Mouse (Mus musculus): ENCODE data around the gene Tmem185b. TPM values are rescaled to one million over a fixed set of nuclear protein-coding genes. Genes with fewer than 3 reads are reported as not detected.

Gene Tmem185b
- polyA plus RNA-seq, 1 experiment from 2014 or later: 21.2 TPM

- Histone ChIP-seq H3K36me3 (replicated peaks) (peaks cover 87% of the 10 kb centered on the region), H3K27me3 (ENCODE audit: poor library complexity, severe bottlenecking) (no peaks in the 10 kb centered on the region), H3K27ac (no peak overlapping the region), H3K9me3 (no peaks in the 10 kb centered on the region), H3K4me3 (no peak overlapping the region), H3K4me1 (no peaks in the 10 kb centered on the region)
- 89% methylated on average over 3 of the region's 3 CpGs for WGBS
- DNase-seq (ENCODE audit: extremely low spot score, low spot score): no peak
These were observed 20.5 kb downstream of the Tmem185b start for GRCm38 (mm10) chr1:119546490-119546889.

GRCm38 (mm10) chr1:119548668-119549326 lies 22.8 kb downstream of the Tmem185b start:
- 73% methylated on average over 7 of the region's 7 CpGs for WGBS
- Histone ChIP-seq H3K9me3 (no peaks in the 10 kb centered on the region), H3K4me1 (no peaks in the 10 kb centered on the region), H3K27ac (no peak overlapping the region), H3K27me3 (ENCODE audit: poor library complexity, severe bottlenecking) (no peaks in the 10 kb centered on the region), H3K36me3 (replicated peaks) (peaks cover 88% of the 10 kb centered on the region), H3K4me3 (no peak overlapping the region)
- peak; percentile 52 for DNase-seq (ENCODE audit: extremely low spot score, low spot score)

- WGBS: 92% methylated on average over 7 of the region's 7 CpGs
- Histone ChIP-seq H3K36me3 (replicated peaks) (peaks cover 88% of the 10 kb centered on the region), H3K4me3 (no peak overlapping the region), H3K9me3 (no peaks in the 10 kb centered on the region), H3K27ac (no peak overlapping the region), H3K4me1 (no peaks in the 10 kb centered on the region), H3K27me3 (ENCODE audit: poor library complexity, severe bottlenecking) (no peaks in the 10 kb centered on the region)
- DNase-seq (ENCODE audit: extremely low spot score, low spot score): no peak
These were observed 23.3 kb downstream of the Tmem185b start for GRCm38 (mm10) chr1:119549327-119549689.

GRCm38 (mm10) chr1:119550064-119550463 lies 24.1 kb downstream of the Tmem185b start:
- H3K9me3 ChIP-seq: no peaks in the 10 kb centered on the region
- H3K4me3 ChIP-seq: no peak overlapping the region
- H3K27ac ChIP-seq: no peak overlapping the region
- no peak for DNase-seq (ENCODE audit: extremely low spot score, low spot score)
- H3K27me3 ChIP-seq (ENCODE audit: poor library complexity, severe bottlenecking): no peaks in the 10 kb centered on the region
- WGBS: 90% methylated on average over 2 of the region's 2 CpGs
- no peaks in the 10 kb centered on the region for H3K4me1 ChIP-seq
- peaks cover 90% of the 10 kb centered on the region for H3K36me3 ChIP-seq (replicated peaks)

GRCm38 (mm10) chr1:119551651-119552050 lies 25.7 kb downstream of the Tmem185b start:
- Histone ChIP-seq H3K9me3 (no peaks in the 10 kb centered on the region), H3K36me3 (replicated peaks) (peaks cover 87% of the 10 kb centered on the region), H3K27me3 (ENCODE audit: poor library complexity, severe bottlenecking) (no peaks in the 10 kb centered on the region), H3K4me1 (no peaks in the 10 kb centered on the region), H3K27ac (no peak overlapping the region), H3K4me3 (no peak overlapping the region)
- WGBS: 91% methylated on average over 1 of the region's 1 CpGs
- DNase-seq (ENCODE audit: extremely low spot score, low spot score): no peak

GRCm38 (mm10) chr1:119555651-119556050 lies 29.7 kb downstream of the Tmem185b start:
- no peak for DNase-seq (ENCODE audit: extremely low spot score, low spot score)
- no peaks in the 10 kb centered on the region for H3K4me1 ChIP-seq
- H3K9me3 ChIP-seq: peaks cover under 1% of the 10 kb centered on the region; the same call in 1 of the 2 replicates
- H3K4me3 ChIP-seq: no peak overlapping the region
- H3K36me3 ChIP-seq (replicated peaks): peaks cover 83% of the 10 kb centered on the region
- H3K27me3 ChIP-seq (ENCODE audit: poor library complexity, severe bottlenecking): no peaks in the 10 kb centered on the region
- 93% methylated on average over 5 of the region's 5 CpGs for WGBS
- H3K27ac ChIP-seq: no peak overlapping the region

GRCm38 (mm10) chr1:119557641-119558395 lies 31.9 kb downstream of the Tmem185b start:
- no peak overlapping the region for H3K4me3 ChIP-seq
- H3K27me3 ChIP-seq (ENCODE audit: poor library complexity, severe bottlenecking): no peaks in the 10 kb centered on the region
- no peaks in the 10 kb centered on the region for H3K4me1 ChIP-seq
- H3K27ac ChIP-seq: no peak overlapping the region
- 93% methylated on average over 4 of the region's 4 CpGs for WGBS
- peaks cover 5% of the 10 kb centered on the region; the same call in 1 of the 2 replicates for H3K9me3 ChIP-seq
- peaks cover 87% of the 10 kb centered on the region for H3K36me3 ChIP-seq (replicated peaks)
- DNase-seq (ENCODE audit: extremely low spot score, low spot score): no peak

GRCm38 (mm10) chr1:119565531-119565930 lies 39.6 kb downstream of the Tmem185b start:
- Histone ChIP-seq H3K27me3 (ENCODE audit: poor library complexity, severe bottlenecking) (no peaks in the 10 kb centered on the region), H3K4me1 (no peaks in the 10 kb centered on the region), H3K4me3 (no peak overlapping the region), H3K9me3 (peaks cover 5% of the 10 kb centered on the region; the same call in 1 of the 2 replicates), H3K27ac (no peak overlapping the region), H3K36me3 (replicated peaks) (peaks cover 73% of the 10 kb centered on the region)
- DNase-seq (ENCODE audit: extremely low spot score, low spot score): no peak
- 94% methylated on average over 4 of the region's 4 CpGs for WGBS

- no peak for DNase-seq (ENCODE audit: extremely low spot score, low spot score)
These were observed 44.2 kb downstream of the Tmem185b start for GRCm38 (mm10) chr1:119570134-119570533.

More at GRCm38 (mm10) chr1:119570134-119570533, 44.2 kb downstream of the Tmem185b start:
- no peaks in the 10 kb centered on the region for H3K9me3 ChIP-seq
- H3K4me1 ChIP-seq: no peaks in the 10 kb centered on the region
- no peaks in the 10 kb centered on the region for H3K27me3 ChIP-seq (ENCODE audit: poor library complexity, severe bottlenecking)
- 67% methylated on average over 1 of the region's 1 CpGs for WGBS
- no peak overlapping the region for H3K4me3 ChIP-seq
- no peak overlapping the region for H3K27ac ChIP-seq
- peaks cover 73% of the 10 kb centered on the region for H3K36me3 ChIP-seq (replicated peaks)

Other genes starting within 250 kb of the Tmem185b start
- gene Inhbb, start 103.9 kb upstream of the Tmem185b start, polyA plus RNA-seq (2016; fragmentation: Nextera tagmentation; extraction: Ambion mirVana): 0.05 and 0.09 TPM in 2 replicates
- gene Ralb, start 21.4 kb upstream of the Tmem185b start, polyA plus RNA-seq (2016; fragmentation: Nextera tagmentation; extraction: Ambion mirVana): 80.8 and 84.0 TPM in 2 replicates
- gene Epb41l5, start 122.8 kb downstream of the Tmem185b start, polyA plus RNA-seq (2016; fragmentation: Nextera tagmentation; extraction: Ambion mirVana): 49.2 and 51.4 TPM in 2 replicates

Measured in forebrain, embryonic 10.5 days (tissue).